In the genomic region with DNA sequence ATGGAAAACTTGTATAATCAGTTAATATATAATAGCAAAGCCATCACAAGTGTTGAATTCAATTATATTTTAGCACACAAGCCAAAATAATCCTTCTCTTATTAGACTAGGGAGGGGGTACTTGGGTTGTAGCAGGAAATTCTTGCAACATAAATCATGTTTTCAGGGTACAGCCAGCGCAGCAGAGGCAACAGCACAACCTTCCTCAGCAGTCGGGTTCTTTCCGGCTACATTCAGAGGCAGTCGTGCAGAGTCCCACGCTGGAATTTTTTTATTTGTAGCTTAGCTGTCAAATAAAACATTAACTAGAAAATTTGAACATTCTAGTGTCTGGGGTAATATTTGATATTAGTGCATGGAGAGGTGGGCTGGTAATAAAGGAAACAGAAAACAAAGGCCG, we compare ENCODE assay signal across 13 mouse cellular contexts.
A peak's percentile ranks its signal among the peaks of the same experiment; 100 is the strongest.
DNase-seq lines count a peak whose midpoint lies in the region; ATAC-seq and TF ChIP-seq lines count a peak whose summit lies in the region.
"Had no signal": no experiment of that assay in that cellular context is flagged by ENCODE, and none has a peak within 500 bp of the region (broad histone marks: within the 10 kb centered on the region; RNA-seq: fewer than 3 reads in every experiment).

No protein-coding gene starts in this region.

- TF ChIP-seq POLR2A in limb, embryonic 14.5 days (IDR thresholded peaks at IDR 0.05; ENCODE audit: borderline replicate concordance, extremely low read depth, insufficient read depth, insufficient read length) = no peak

- no peak overlapping the region for H3K4me3 ChIP-seq in embryonic facial prominence, embryonic 11.5 days (ENCODE audit: low read depth, low read length)
- no peak overlapping the region for H3K4me3 ChIP-seq in embryonic facial prominence, embryonic 10.5 days
- H3K4me3 ChIP-seq in embryonic facial prominence, embryonic 14.5 days (ENCODE audit: low read depth, low read length) = no peak overlapping the region
- no peak overlapping the region for H3K4me3 ChIP-seq in intestine, embryonic 16.5 days (ENCODE audit: low read length)
- H3K4me3 ChIP-seq in limb, embryonic 14.5 days (replicated peaks; ENCODE audit: low read length) = no peak overlapping the region
- no peak overlapping the region for H3K4me3 ChIP-seq in forebrain, embryonic 12.5 days (replicated peaks)
- no peak overlapping the region for H3K4me3 ChIP-seq in gastrocnemius, adult 2 months

- 74% methylated on average over 6 of the region's 6 CpGs for WGBS in embryonic facial prominence, embryonic 11.5 days
- WGBS in embryonic facial prominence, embryonic 10.5 days = 78% methylated on average over 6 of the region's 6 CpGs
- WGBS in embryonic facial prominence, embryonic 14.5 days = 47% methylated on average over 6 of the region's 6 CpGs
- WGBS in intestine, embryonic 16.5 days = 33% methylated on average over 6 of the region's 6 CpGs
- WGBS in limb, embryonic 14.5 days = 15% methylated on average over 6 of the region's 6 CpGs
- 90% methylated on average over 6 of the region's 6 CpGs for WGBS in forebrain, embryonic 12.5 days

- H3K36me3 ChIP-seq in embryonic facial prominence, embryonic 11.5 days (replicated peaks; ENCODE audit: control insufficient read depth, insufficient read depth, low read depth, low read length) = no peaks in the 10 kb centered on the region
- H3K36me3 ChIP-seq in embryonic facial prominence, embryonic 10.5 days (replicated peaks) = 0 out of 2 replicates have a peak, but pooled peaks cover 2% of the 10 kb centered on the region
- no peaks in the 10 kb centered on the region for H3K36me3 ChIP-seq in embryonic facial prominence, embryonic 14.5 days (ENCODE audit: control insufficient read depth, insufficient read depth, low read length)
- H3K36me3 ChIP-seq in intestine, embryonic 16.5 days (ENCODE audit: control insufficient read depth, insufficient read depth, low read length) = no peaks in the 10 kb centered on the region
- H3K36me3 ChIP-seq in limb, embryonic 14.5 days (ENCODE audit: control insufficient read depth, insufficient read depth, low read length) = no peaks in the 10 kb centered on the region
- no peaks in the 10 kb centered on the region for H3K36me3 ChIP-seq in forebrain, embryonic 12.5 days (replicated peaks)

- H3K4me2 ChIP-seq in embryonic facial prominence, embryonic 11.5 days (ENCODE audit: low read depth, low read length) = no peak overlapping the region
- peak overlapping the region; percentile 41 for H3K4me2 ChIP-seq in embryonic facial prominence, embryonic 14.5 days (ENCODE audit: low read depth, low read length)
- peak overlapping the region; percentile 40; the same call in 1 of the 2 replicates for H3K4me2 ChIP-seq in intestine, embryonic 16.5 days (ENCODE audit: low read depth, low read length)
- 0 out of 2 replicates have a peak overlapping the region, but pooled peaks have one; percentile 6 for H3K4me2 ChIP-seq in limb, embryonic 14.5 days (replicated peaks; ENCODE audit: low read depth, low read length, severe bottlenecking)
- H3K4me2 ChIP-seq in forebrain, embryonic 12.5 days = no peak overlapping the region
- H3K4me2 ChIP-seq: lung, embryonic 14.5 days had no signal

- intact Hi-C loops in gastrocnemius, adult 2 months (cut with DNase I) = no loop called here

- H3K27ac ChIP-seq in embryonic facial prominence, embryonic 11.5 days (replicated peaks; ENCODE audit: low read depth, low read length) = 0 out of 2 replicates have a peak overlapping the region, but pooled peaks have one; percentile 29
- H3K27ac ChIP-seq in embryonic facial prominence, embryonic 10.5 days (replicated peaks) = no peak overlapping the region
- H3K27ac ChIP-seq in embryonic facial prominence, embryonic 14.5 days (replicated peaks; ENCODE audit: low read depth, low read length) = peak overlapping the region; percentile 82
- H3K27ac ChIP-seq in intestine, embryonic 16.5 days (ENCODE audit: low read length) = peak overlapping the region; percentile 88
- peak overlapping the region; percentile 67 for H3K27ac ChIP-seq in limb, embryonic 14.5 days (replicated peaks; ENCODE audit: low read depth, low read length)
- H3K27ac ChIP-seq in forebrain, embryonic 12.5 days = no peak overlapping the region
- H3K27ac ChIP-seq in gastrocnemius, adult 2 months = no peak overlapping the region

- H3K9ac ChIP-seq in embryonic facial prominence, embryonic 11.5 days (replicated peaks; ENCODE audit: low read length) = no peak overlapping the region
- H3K9ac ChIP-seq in embryonic facial prominence, embryonic 14.5 days (ENCODE audit: low read depth, low read length) = 0 out of 2 replicates have a peak overlapping the region, but pooled peaks have one; percentile 54
- H3K9ac ChIP-seq in intestine, embryonic 16.5 days (ENCODE audit: low read depth, low read length) = peak overlapping the region; percentile 60
- H3K9ac ChIP-seq in limb, embryonic 14.5 days (ENCODE audit: low read depth, low read length, severe bottlenecking) = 0 out of 2 replicates have a peak overlapping the region, but pooled peaks have one; percentile 34
- no peak overlapping the region for H3K9ac ChIP-seq in forebrain, embryonic 12.5 days
- H3K9ac ChIP-seq: forebrain, postnatal 0 days; lung, embryonic 14.5 days had no signal

- DNase-seq in embryonic facial prominence, embryonic 11.5 days (ENCODE audit: low spot score) = no peak
- DNase-seq in embryonic facial prominence, embryonic 10.5 days (ENCODE audit: low spot score) = no peak
- DNase-seq in embryonic facial prominence, embryonic 14.5 days (ENCODE audit: low spot score) = no peak
- no peak for DNase-seq in limb, embryonic 14.5 days (ENCODE audit: low spot score)
- DNase-seq in gastrocnemius, adult 2 months = no peak
- no peak for DNase-seq in frontal cortex, adult 2 months (ENCODE audit: extremely low spot score in 1 of 2, low spot score in 1 of 2)
- DNase-seq: forebrain, postnatal 0 days; heart, postnatal 4 days; lung, embryonic 14.5 days; thymus, adult 2 months had no signal

- no peaks in the 10 kb centered on the region for H3K27me3 ChIP-seq in embryonic facial prominence, embryonic 11.5 days (ENCODE audit: control insufficient read depth, insufficient read depth, low read length)
- no peaks in the 10 kb centered on the region for H3K27me3 ChIP-seq in embryonic facial prominence, embryonic 10.5 days (replicated peaks; ENCODE audit: low read depth, poor library complexity, severe bottlenecking)
- H3K27me3 ChIP-seq in embryonic facial prominence, embryonic 14.5 days (replicated peaks; ENCODE audit: control insufficient read depth, insufficient read depth, low read length) = no peaks in the 10 kb centered on the region
- no peaks in the 10 kb centered on the region for H3K27me3 ChIP-seq in intestine, embryonic 16.5 days (replicated peaks; ENCODE audit: control insufficient read depth, insufficient read depth, low read length)
- H3K27me3 ChIP-seq in limb, embryonic 14.5 days (ENCODE audit: control insufficient read depth, insufficient read depth, low read length) = no peaks in the 10 kb centered on the region
- H3K27me3 ChIP-seq in forebrain, embryonic 12.5 days = peaks cover 8% of the 10 kb centered on the region

- TF ChIP-seq CTCF in gastrocnemius, adult 2 months (IDR thresholded peaks at IDR 0.05) = no peak

- H3K9me3 ChIP-seq in embryonic facial prominence, embryonic 11.5 days (replicated peaks; ENCODE audit: control insufficient read depth, low read length) = no peaks in the 10 kb centered on the region
- no peaks in the 10 kb centered on the region for H3K9me3 ChIP-seq in embryonic facial prominence, embryonic 10.5 days
- H3K9me3 ChIP-seq in embryonic facial prominence, embryonic 14.5 days (ENCODE audit: control insufficient read depth, low read length) = no peaks in the 10 kb centered on the region
- H3K9me3 ChIP-seq in intestine, embryonic 16.5 days (ENCODE audit: control insufficient read depth, low read length) = no peaks in the 10 kb centered on the region
- H3K9me3 ChIP-seq in limb, embryonic 14.5 days (ENCODE audit: control insufficient read depth, low read length) = no peaks in the 10 kb centered on the region
- H3K9me3 ChIP-seq in forebrain, embryonic 12.5 days = no peaks in the 10 kb centered on the region

- no peaks in the 10 kb centered on the region; the same call in 1 of the 2 replicates for H3K4me1 ChIP-seq in embryonic facial prominence, embryonic 11.5 days (ENCODE audit: control insufficient read depth, insufficient read depth, low read length)
- peaks cover 12% of the 10 kb centered on the region for H3K4me1 ChIP-seq in embryonic facial prominence, embryonic 10.5 days
- H3K4me1 ChIP-seq in embryonic facial prominence, embryonic 14.5 days (ENCODE audit: control insufficient read depth, insufficient read depth, low read length) = peaks cover 16% of the 10 kb centered on the region
- peaks cover 6% of the 10 kb centered on the region; the same call in 1 of the 2 replicates for H3K4me1 ChIP-seq in intestine, embryonic 16.5 days (ENCODE audit: control insufficient read depth, insufficient read depth, low read length)
- H3K4me1 ChIP-seq in limb, embryonic 14.5 days (ENCODE audit: control insufficient read depth, insufficient read depth, low read length) = peaks cover 16% of the 10 kb centered on the region
- H3K4me1 ChIP-seq in forebrain, embryonic 12.5 days = peaks cover 4% of the 10 kb centered on the region; the same call in 1 of the 2 replicates

- ATAC-seq in embryonic facial prominence, embryonic 11.5 days (replicated peaks; ENCODE audit: insufficient number of reproducible peaks, low FRiP score, low TSS enrichment, low read depth) = no peak
- ATAC-seq in embryonic facial prominence, embryonic 14.5 days (ENCODE audit: low read depth) = no peak
- peak; percentile 38; the same call in 1 of the 2 replicates for ATAC-seq in intestine, embryonic 16.5 days
- no peak for ATAC-seq in limb, embryonic 14.5 days (ENCODE audit: low FRiP score, low read depth)
- ATAC-seq in forebrain, embryonic 12.5 days (ENCODE audit: low FRiP score) = no peak
- ATAC-seq: activated CD4-positive, CD25-positive, alpha-beta regulatory T cell, adult 4 months; forebrain, postnatal 0 days had no signal

Comparison
In these comparisons a context has a peak if more than half of its experiments do, and no peak if none do; other contexts are left out.
1. H3K27ac ChIP-seq: peak in embryonic facial prominence, embryonic 11.5 days (single experiment), embryonic facial prominence, embryonic 14.5 days (single experiment), intestine, embryonic 16.5 days (single experiment) and limb, embryonic 14.5 days (single experiment); none in embryonic facial prominence, embryonic 10.5 days (single experiment), forebrain, embryonic 12.5 days (single experiment) and gastrocnemius, adult 2 months (single experiment).
2. H3K4me2 ChIP-seq: peak in embryonic facial prominence, embryonic 14.5 days (single experiment), intestine, embryonic 16.5 days (single experiment) and limb, embryonic 14.5 days (single experiment); none in embryonic facial prominence, embryonic 11.5 days (single experiment) and forebrain, embryonic 12.5 days (single experiment).
3. H3K9ac ChIP-seq: peak in embryonic facial prominence, embryonic 14.5 days (single experiment), intestine, embryonic 16.5 days (single experiment) and limb, embryonic 14.5 days (single experiment); none in embryonic facial prominence, embryonic 11.5 days (single experiment) and forebrain, embryonic 12.5 days (single experiment).